ENCODE assay signal across 14 mouse cellular contexts in the genomic region with DNA sequence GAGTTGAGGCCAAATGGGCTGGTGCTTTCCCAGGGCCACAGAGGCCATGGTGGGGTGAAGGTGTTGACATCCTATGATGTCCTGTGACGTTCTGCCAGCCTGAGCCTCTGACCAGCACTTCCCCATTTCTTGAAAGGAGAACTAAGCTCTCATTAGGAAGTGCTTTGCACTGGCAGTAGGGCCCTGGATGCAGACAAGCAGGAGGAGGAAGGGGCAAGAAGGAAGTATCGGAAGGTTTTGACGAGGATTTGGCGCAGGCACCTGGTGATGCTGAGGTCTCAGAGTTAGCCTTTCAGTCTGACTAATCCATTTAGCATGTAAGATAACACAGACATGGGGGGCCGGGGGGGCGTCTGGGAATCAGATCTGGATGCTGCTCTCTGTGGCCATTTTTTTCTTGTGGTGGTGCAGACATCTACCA. TPM values are rescaled to one million over a fixed set of nuclear protein-coding genes. Genes with fewer than 3 reads are reported as not detected.
DNase-seq lines count a peak whose midpoint lies in the region; ATAC-seq and TF ChIP-seq lines count a peak whose summit lies in the region.
"Had no signal": no experiment of that assay in that cellular context is flagged by ENCODE, and none has a peak within 500 bp of the region (broad histone marks: within the 10 kb centered on the region; RNA-seq: fewer than 3 reads in every experiment).

No protein-coding gene starts in this region.

- TF ChIP-seq EP300 in lung, postnatal 0 days (IDR thresholded peaks at IDR 0.05), result no peak

- no peak overlapping the region for H3K4me3 ChIP-seq in lung, postnatal 0 days (ENCODE audit: low read depth, low read length)
- H3K4me3 ChIP-seq in intestine, postnatal 0 days (ENCODE audit: low read depth, low read length), result no peak overlapping the region
- H3K4me3 ChIP-seq: forebrain, embryonic 13.5 days had no signal

- H3K27me3 ChIP-seq in lung, postnatal 0 days (replicated peaks; ENCODE audit: insufficient read depth, low read length), result 0 out of 2 replicates have a peak, but pooled peaks cover 3% of the 10 kb centered on the region
- no peaks in the 10 kb centered on the region for H3K27me3 ChIP-seq in intestine, postnatal 0 days (replicated peaks; ENCODE audit: control insufficient read depth, insufficient read depth, low read length)
- H3K27me3 ChIP-seq: forebrain, embryonic 13.5 days had no signal

- no peaks in the 10 kb centered on the region for H3K4me1 ChIP-seq in lung, postnatal 0 days (ENCODE audit: insufficient read depth, low read depth, low read length)
- no peaks in the 10 kb centered on the region for H3K4me1 ChIP-seq in intestine, postnatal 0 days (replicated peaks; ENCODE audit: control insufficient read depth, insufficient read depth, low read length)

- H3K9me3 ChIP-seq in lung, postnatal 0 days (ENCODE audit: low read length), result no peaks in the 10 kb centered on the region
- H3K9me3 ChIP-seq in intestine, postnatal 0 days (ENCODE audit: control insufficient read depth), result no peaks in the 10 kb centered on the region
- H3K9me3 ChIP-seq: forebrain, embryonic 13.5 days had no signal

- WGBS in lung, postnatal 0 days, result 54% methylated on average over 6 of the region's 6 CpGs
- 78% methylated on average over 6 of the region's 6 CpGs for WGBS in intestine, postnatal 0 days

- no peak overlapping the region for H3K9ac ChIP-seq in lung, postnatal 0 days (replicated peaks; ENCODE audit: low read depth)
- H3K9ac ChIP-seq in intestine, postnatal 0 days (ENCODE audit: low read depth, low read length), result no peak overlapping the region
- H3K9ac ChIP-seq: forebrain, embryonic 13.5 days; lung, embryonic 14.5 days had no signal

- DNase-seq in lung, postnatal 0 days (ENCODE audit: low spot score), result peak; percentile 48
- no peak for DNase-seq in lung, postnatal 10 days
- DNase-seq in gastrocnemius, adult 18-20 months (ENCODE audit: low spot score), result no peak
- DNase-seq: cerebellum, postnatal 14 days; gastrocnemius, postnatal 10 days; kidney, postnatal 14 days; lung, embryonic 14.5 days; thymus, postnatal 14 days had no signal

- no peak overlapping the region for H3K4me2 ChIP-seq in lung, postnatal 0 days (replicated peaks; ENCODE audit: low read depth, low read length)
- no peak overlapping the region for H3K4me2 ChIP-seq in intestine, postnatal 0 days (replicated peaks; ENCODE audit: low read depth)
- H3K4me2 ChIP-seq: forebrain, embryonic 13.5 days; lung, embryonic 14.5 days had no signal

- no peaks in the 10 kb centered on the region for H3K36me3 ChIP-seq in lung, postnatal 0 days (ENCODE audit: insufficient read depth, low read length)
- no peaks in the 10 kb centered on the region for H3K36me3 ChIP-seq in intestine, postnatal 0 days (ENCODE audit: control insufficient read depth, insufficient read depth)

- TF ChIP-seq CTCF in lung, postnatal 0 days (IDR thresholded peaks at IDR 0.05), result no peak
- no peak for TF ChIP-seq CTCF in intestine, postnatal 0 days (IDR thresholded peaks at IDR 0.05; ENCODE audit: low read depth)

- ATAC-seq in lung, postnatal 0 days, result no peak
- ATAC-seq in hematopoietic stem cell, adult 5-6 weeks (replicated peaks in 1 of 2; ENCODE audit: insufficient read depth in 1 of 2, low FRiP score in 2 of 2, low TSS enrichment in 1 of 2, low read depth in 1 of 2, poor library complexity in 2 of 2, severe bottlenecking in 2 of 2), result peak; percentile 95 to 96
- ATAC-seq in megakaryocyte, adult 5-6 weeks (ENCODE audit: poor library complexity, severe bottlenecking), result peak; percentile 89
- ATAC-seq in intestine, postnatal 0 days, result no peak
- no peak for ATAC-seq in frontal cortex, adult (ENCODE audit: low TSS enrichment)
- ATAC-seq: forebrain, embryonic 13.5 days; inflammation-experienced regulatory T-cells, adult 6 months had no signal

- H3K27ac ChIP-seq in lung, postnatal 0 days (ENCODE audit: low read length), result no peak overlapping the region
- no peak overlapping the region for H3K27ac ChIP-seq in intestine, postnatal 0 days (ENCODE audit: low read depth, low read length)
- H3K27ac ChIP-seq: forebrain, embryonic 13.5 days had no signal

RNA-seq across cellular contexts. Expression of gene Nod2, which starts 15.3 kb away (rescaled TPM):
- polyA plus RNA-seq in lung, postnatal 0 days (2015; fragmentation: Nextera tagmentation; extraction: Ambion mirVana), result 0.27 and 0.31 TPM in 2 replicates
- total RNA-seq in hematopoietic stem cell, adult 5-6 weeks (2017), result 0.94 and 1.1 TPM in 2 replicates
- total RNA-seq in megakaryocyte, adult 5-6 weeks (2015), result 3.8 and 4.0 TPM in 2 replicates
- total RNA-seq in megakaryocyte, adult 5-6 weeks (2017), result 2.5 and 4.0 TPM in 2 replicates
- 0.21 and 0.22 TPM in 2 replicates for polyA plus RNA-seq in intestine, postnatal 0 days (2015; fragmentation: Nextera tagmentation; extraction: Ambion mirVana)
- under 1 TPM; 0.27 to 0.66 TPM for total RNA-seq in gastrocnemius, adult 18-20 months (2021)

RNA-seq across cellular contexts. Expression of gene Snx20, which starts 26.5 kb away (rescaled TPM):
- 5.4 and 6.5 TPM in 2 replicates for polyA plus RNA-seq in lung, postnatal 0 days (2015; fragmentation: Nextera tagmentation; extraction: Ambion mirVana)
- total RNA-seq in hematopoietic stem cell, adult 5-6 weeks (2017), result 12.2 and 13.9 TPM in 2 replicates
- total RNA-seq in megakaryocyte, adult 5-6 weeks (2015), result 60.5 and 64.6 TPM in 2 replicates
- 71.3 and 73.0 TPM in 2 replicates for total RNA-seq in megakaryocyte, adult 5-6 weeks (2017)
- 37.1 and 41.6 TPM in 2 replicates for polyA plus RNA-seq in intestine, postnatal 0 days (2015; fragmentation: Nextera tagmentation; extraction: Ambion mirVana)
- total RNA-seq in gastrocnemius, adult 18-20 months (2021), result under 1 TPM; 0.18 to 0.38 TPM

RNA-seq across cellular contexts. Expression of gene Cyld, which starts 34.4 kb away (rescaled TPM):
- polyA plus RNA-seq in lung, postnatal 0 days (2015; fragmentation: Nextera tagmentation; extraction: Ambion mirVana), result 9.5 and 11.4 TPM in 2 replicates
- total RNA-seq in hematopoietic stem cell, adult 5-6 weeks (2017), result 58.4 and 59.1 TPM in 2 replicates
- 40.6 and 41.9 TPM in 2 replicates for total RNA-seq in megakaryocyte, adult 5-6 weeks (2015)
- total RNA-seq in megakaryocyte, adult 5-6 weeks (2017), result 50.0 and 61.9 TPM in 2 replicates
- polyA plus RNA-seq in intestine, postnatal 0 days (2015; fragmentation: Nextera tagmentation; extraction: Ambion mirVana), result 9.3 and 11.5 TPM in 2 replicates
- 10 to 100 TPM; 20.9 to 22.8 TPM for total RNA-seq in gastrocnemius, adult 18-20 months (2021)

Comparison
In these comparisons a context has a peak if more than half of its experiments do, and no peak if none do; other contexts are left out.
1. ATAC-seq: peak in hematopoietic stem cell, adult 5-6 weeks (2 of 2) and megakaryocyte, adult 5-6 weeks (single experiment); none in lung, postnatal 0 days (single experiment), intestine, postnatal 0 days (single experiment) and frontal cortex, adult (single experiment).